Mouse (Mus musculus) ES-E14 (cell line): Measurements from ENCODE around the gene Il22ra1.

Experiments
- CHD2 ChIP-seq: IDR thresholded peaks from 2 replicates; pipeline ENCODE4 v1.6.1; 2014; ENCODE audit warnings: mild to moderate bottlenecking, low read depth, low read length, inconsistent platforms
- ZC3H11A ChIP-seq: IDR thresholded peaks from 2 replicates; pipeline ENCODE4 v1.6.1; 2012; ENCODE audit warnings: low read depth, mild to moderate bottlenecking, inconsistent platforms, low read length, borderline replicate concordance
- ZNF384 ChIP-seq: IDR thresholded peaks from 2 replicates; pipeline ENCODE4 v1.6.1; 2012; ENCODE audit warnings: low read depth, low read length, inconsistent platforms

DNA sequence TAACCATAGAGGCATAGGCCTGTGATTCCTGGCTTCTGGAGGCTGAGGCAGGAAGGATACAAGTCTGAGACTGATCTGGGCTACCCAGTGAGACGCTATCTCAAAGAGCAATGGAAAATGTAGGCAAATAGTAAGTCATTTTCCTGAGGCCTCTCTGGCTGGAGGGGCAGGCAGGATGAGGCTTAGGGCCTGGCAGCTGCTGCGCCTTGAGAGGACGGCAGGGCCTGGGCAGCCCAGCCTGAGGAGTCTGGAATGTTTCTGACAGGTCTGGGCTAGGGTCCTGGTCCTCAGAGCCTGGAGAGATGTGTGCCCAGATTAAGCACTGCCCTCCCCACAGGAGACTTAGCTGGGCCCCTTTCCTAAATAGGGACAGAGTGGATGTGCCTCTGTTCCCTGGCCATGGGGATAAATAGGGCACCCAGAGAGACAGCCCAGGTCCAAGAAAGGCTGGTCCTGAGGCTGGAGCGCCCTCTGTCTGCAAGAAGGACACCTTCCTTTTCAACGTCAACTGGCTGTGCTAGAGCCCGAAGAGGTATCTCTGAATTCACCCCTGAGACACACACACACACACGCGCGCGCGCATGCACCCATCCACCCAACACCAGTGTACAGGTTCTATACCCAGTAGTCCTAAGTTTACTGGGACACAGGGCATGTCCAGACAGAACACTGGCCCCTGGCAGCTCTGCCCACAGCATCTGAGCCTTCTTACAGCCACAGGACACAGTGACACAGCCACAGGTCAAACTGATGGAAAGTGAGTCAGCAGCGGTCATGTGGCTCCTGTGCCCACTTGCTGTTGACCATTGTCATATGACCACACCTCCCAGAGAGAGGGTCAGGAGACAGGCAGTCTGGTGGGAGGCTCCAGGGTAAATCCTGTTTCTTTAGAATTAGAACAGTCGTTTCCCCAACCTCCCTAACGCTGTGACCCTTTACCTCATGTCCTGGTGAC, 40.9 kb downstream of the Il22ra1 start:
- TF ChIP-seq ZNF384 = no peak
- no peak for TF ChIP-seq ZC3H11A
- TF ChIP-seq CHD2 = no peak
